Mouse (Mus musculus): Measurements from ENCODE around the gene Fndc8. TPM values are rescaled to one million over a fixed set of nuclear protein-coding genes. Genes with fewer than 3 reads are reported as not detected.
A peak's percentile ranks its signal among the peaks of the same experiment; 100 is the strongest.

Fndc8 gene
- total RNA-seq, 2 experiments from 2014 or later, result not detected

GRCm38 (mm10) chr11:82870173-82871030 is 21.5 kb upstream of the Fndc8 start:
- DNase-seq, result peak; percentile 38 to 43

- DNase-seq, result peak; percentile 87
Observed at GRCm38 (mm10) chr11:82871031-82871446, 20.9 kb upstream of the Fndc8 start, which contains the start of gene Rffl. Gene Rffl, minus strand, starts transcription at chr11:82871210.

- no peak for DNase-seq
Observed at GRCm38 (mm10) chr11:82874924-82875323, 17.0 kb upstream of the Fndc8 start.

GRCm38 (mm10) chr11:82875631-82876030 is 16.3 kb upstream of the Fndc8 start:
- DNase-seq, result no peak

GRCm38 (mm10) chr11:82877726-82878344 is 14.1 kb upstream of the Fndc8 start:
- no peak for DNase-seq

GRCm38 (mm10) chr11:82883180-82883579 is 8.7 kb upstream of the Fndc8 start:
- no peak for DNase-seq

- DNase-seq, result no peak
Observed at GRCm38 (mm10) chr11:82886559-82886958, 5.4 kb upstream of the Fndc8 start.

- DNase-seq, result no peak
Observed at GRCm38 (mm10) chr11:82888491-82888946, 3.4 kb upstream of the Fndc8 start.

GRCm38 (mm10) chr11:82889524-82890341 is 2.2 kb upstream of the Fndc8 start:
- no peak for DNase-seq

GRCm38 (mm10) chr11:82890342-82890762 is 1.6 kb upstream of the Fndc8 start, which contains the start of gene Rad51d:
Gene Rad51d, minus strand, starts transcription at chr11:82890614.
- DNase-seq, result peak; percentile 88 to 90

GRCm38 (mm10) chr11:82897478-82897877 is 5.6 kb downstream of the Fndc8 start:
- no peak for DNase-seq

GRCm38 (mm10) chr11:82899720-82900119 is 7.8 kb downstream of the Fndc8 start:
- no peak for DNase-seq

GRCm38 (mm10) chr11:82901606-82902310 is 9.8 kb downstream of the Fndc8 start:
- DNase-seq, result no peak

GRCm38 (mm10) chr11:82904952-82905351 is 13.0 kb downstream of the Fndc8 start:
- no peak for DNase-seq

- no peak for DNase-seq
Observed at GRCm38 (mm10) chr11:82905816-82906215, 13.9 kb downstream of the Fndc8 start.

GRCm38 (mm10) chr11:82907651-82908607 is 16.0 kb downstream of the Fndc8 start, which contains the start of gene Nle1:
Gene Nle1, minus strand, starts transcription at chr11:82908411.
- DNase-seq, result peak; percentile 92

- DNase-seq, result no peak
Observed at GRCm38 (mm10) chr11:82908608-82908989, 16.7 kb downstream of the Fndc8 start.

- no peak for DNase-seq
Observed at GRCm38 (mm10) chr11:82910250-82910649, 18.3 kb downstream of the Fndc8 start, which contains the start of gene Unc45b. Gene Unc45b, plus strand, starts transcription at chr11:82910550.

GRCm38 (mm10) chr11:82910679-82911389 is 18.9 kb downstream of the Fndc8 start:
- DNase-seq, result no peak

All from layer of hippocampus, postnatal 36 days (tissue).